Mouse (Mus musculus): Measurements from ENCODE around the gene Dvl1. TPM values are rescaled to one million over a fixed set of nuclear protein-coding genes. Genes with fewer than 3 reads are reported as not detected.
A peak's percentile ranks its signal among the peaks of the same experiment; 100 is the strongest.

Gene Dvl1
- total and polyA plus RNA-seq, 3 experiments, result 23.9 to 55.1 (median 25.8) TPM

DNA sequence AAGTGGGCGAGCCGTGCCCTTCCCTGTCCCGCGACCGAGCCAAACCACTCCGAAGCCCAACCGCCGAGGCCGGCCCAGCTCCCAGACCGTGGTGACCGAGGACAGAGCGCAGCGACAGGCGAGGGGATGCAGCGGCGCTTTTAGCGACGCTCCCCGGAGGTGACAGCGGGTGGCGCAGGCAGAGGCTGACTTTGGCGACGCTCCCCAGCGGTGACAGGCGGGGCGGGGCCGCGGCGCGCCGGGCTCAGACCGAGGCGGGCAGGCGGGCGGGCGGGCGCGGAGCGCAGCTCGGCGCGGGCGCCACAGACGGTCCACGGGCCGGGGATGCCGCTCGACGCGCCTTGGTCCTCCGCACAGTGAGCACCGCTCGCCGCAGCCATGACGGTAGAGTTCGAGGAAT, 44.8 kb downstream of the Dvl1 start:
- H3K4me1 ChIP-seq (ENCODE audit: control insufficient read depth in 1 of 2, insufficient read depth in 2 of 2), result peaks cover 28 to 55% of the 10 kb centered on the region in 2 experiments
- H3K9ac ChIP-seq (ENCODE audit: insufficient read depth, low read depth), result peak overlapping the region; percentile 81
- peaks cover 13% of the 10 kb centered on the region; the same call in 1 of the 2 replicates for H3K79me2 ChIP-seq (replicated peaks; ENCODE audit: control insufficient read depth, extremely low read depth, insufficient read depth, poor library complexity, severe bottlenecking)
- in situ Hi-C loops (cut with MboI; ENCODE audit: low pct_ligation_motif_present, low pct_unique_long_range_greater_than_20kb, low sequenced_read_pairs), result loop anchor here (5.0 kb wide), 1 partner anchor 50 kb away; the partner anchor contains the start of gene Ube2j2
- H3K4me2 ChIP-seq (ENCODE audit: insufficient read depth, low read depth, poor library complexity, severe bottlenecking), result peak overlapping the region; percentile 76; the same call in 1 of the 2 replicates
- H3K27me3 ChIP-seq (replicated peaks), result no peaks in the 10 kb centered on the region
- peak overlapping the region; percentile 71 to 98 (median 78) for H3K4me3 ChIP-seq (replicated peaks in 1 of 3; ENCODE audit: low read depth in 2 of 3, low read length in 2 of 3, poor library complexity in 1 of 3)
- peak; percentile 75 for DNase-seq (ENCODE audit: extremely low read depth)
- dilution Hi-C loops (cut with MboI; ENCODE audit: extremely low pct_ligation_motif_present, extremely low pct_unique_long_range_greater_than_20kb, low sequenced_read_pairs), result no loop called here
- no peak for TF ChIP-seq RCOR1 (conservative IDR thresholded peaks at IDR 0.05; ENCODE audit: low read depth, low read length)
- TF ChIP-seq ZNF384 (IDR thresholded peaks at IDR 0.05; ENCODE audit: low read depth, low read length), result no peak
- TF ChIP-seq IRF4 (IDR thresholded peaks at IDR 0.05; ENCODE audit: low read depth, low read length), result peak; percentile 11; the same call in 1 of the 2 replicates
- TF ChIP-seq SIN3A (IDR thresholded peaks at IDR 0.05; ENCODE audit: low read length), result peak; percentile 19; the same call in 1 of the 2 replicates
- no peak for TF ChIP-seq MYC (IDR thresholded peaks at IDR 0.05; ENCODE audit: low read depth, low read length)
- TF ChIP-seq BHLHE40 (IDR thresholded peaks at IDR 0.05; ENCODE audit: low read depth, low read length), result no peak
- TF ChIP-seq E2F4 (IDR thresholded peaks at IDR 0.05; ENCODE audit: insufficient replicate concordance, low read depth, low read length), result no peak
- TF ChIP-seq MAFK (IDR thresholded peaks at IDR 0.05; ENCODE audit: insufficient replicate concordance, low read length), result no peak
- TF ChIP-seq POLR2AphosphoS2 (IDR thresholded peaks at IDR 0.05; ENCODE audit: low read depth, low read length), result no peak
- no peak for TF ChIP-seq USF1 (IDR thresholded peaks at IDR 0.05; ENCODE audit: low read depth, low read length)
- no peak for TF ChIP-seq TBP (conservative IDR thresholded peaks at IDR 0.05; ENCODE audit: low read depth, low read length)
- no peak for TF ChIP-seq JUN (IDR thresholded peaks at IDR 0.05; ENCODE audit: insufficient read depth, low read depth, low read length)
- TF ChIP-seq SMC3 (IDR thresholded peaks at IDR 0.05; ENCODE audit: low read depth, low read length), result no peak
- no peak for TF ChIP-seq EP300 (IDR thresholded peaks at IDR 0.05; ENCODE audit: low read length)
- no peak; the same call in 1 of the 2 replicates for TF ChIP-seq MAZ (IDR thresholded peaks at IDR 0.05; ENCODE audit: low read depth, low read length)
- TF ChIP-seq UBTF (IDR thresholded peaks at IDR 0.05; ENCODE audit: low read depth, low read length), result peak; percentile 95
- no peak; the same call in 1 of the 2 replicates for TF ChIP-seq ELF1 (IDR thresholded peaks at IDR 0.05; ENCODE audit: low read depth, low read length)
- no peak; the same call in 1 of the 2 replicates for TF ChIP-seq NELFE (IDR thresholded peaks at IDR 0.05; ENCODE audit: low read depth, low read length)
- TF ChIP-seq CTCF (conservative IDR thresholded peaks at IDR 0.05 in 1 of 2, IDR thresholded peaks at IDR 0.05 in 1 of 2; ENCODE audit: low read depth in 2 of 2, low read length in 2 of 2), result peak in 1 of 2 experiments; percentile 13; a peak in 2 of 4 replicates
- TF ChIP-seq MAX (IDR thresholded peaks at IDR 0.05; ENCODE audit: low read length), result no peak
- TF ChIP-seq MXI1 (IDR thresholded peaks at IDR 0.05; ENCODE audit: low read depth, low read length), result no peak
- TF ChIP-seq HCFC1 (IDR thresholded peaks at IDR 0.05; ENCODE audit: low read depth, low read length), result no peak; the same call in 1 of the 2 replicates
- TF ChIP-seq ZC3H11A (IDR thresholded peaks at IDR 0.05; ENCODE audit: low read depth, low read length), result no peak
- peak; percentile 33; the same call in 1 of the 2 replicates for TF ChIP-seq POLR2A (IDR thresholded peaks at IDR 0.05; ENCODE audit: low read depth, low read length)
- TF ChIP-seq GABPA (IDR thresholded peaks at IDR 0.05; ENCODE audit: insufficient replicate concordance, low read depth, low read length), result no peak
- no peak for TF ChIP-seq CHD2 (IDR thresholded peaks at IDR 0.05; ENCODE audit: low read length)
- TF ChIP-seq NRF1 (IDR thresholded peaks at IDR 0.05; ENCODE audit: low read depth, low read length), result peak; percentile 40
- no peak for TF ChIP-seq CHD1 (IDR thresholded peaks at IDR 0.05; ENCODE audit: low read depth, low read length)
- TF ChIP-seq JUND (conservative IDR thresholded peaks at IDR 0.05; ENCODE audit: low read depth, low read length), result no peak
- TF ChIP-seq USF2 (conservative IDR thresholded peaks at IDR 0.05; ENCODE audit: low read depth, low read length), result no peak
- TF ChIP-seq TCF12 (IDR thresholded peaks at IDR 0.05; ENCODE audit: low read depth, low read length), result 0 out of 2 replicates have a peak, but pooled peaks have one; percentile 6
- TF ChIP-seq ETS1 (conservative IDR thresholded peaks at IDR 0.05; ENCODE audit: low read depth, low read length), result no peak
- TF ChIP-seq KAT2A (IDR thresholded peaks at IDR 0.05; ENCODE audit: insufficient replicate concordance, low read length), result no peak
- TF ChIP-seq ZMIZ1 (IDR thresholded peaks at IDR 0.05; ENCODE audit: low read depth, low read length), result no peak
- no peak for TF ChIP-seq MEF2A (IDR thresholded peaks at IDR 0.05; ENCODE audit: borderline replicate concordance, low read depth, low read length)
- no peak for TF ChIP-seq RAD21 (IDR thresholded peaks at IDR 0.05; ENCODE audit: low read depth, low read length)
- TF ChIP-seq ZKSCAN1 (IDR thresholded peaks at IDR 0.05; ENCODE audit: borderline replicate concordance, low read depth, low read length), result no peak
- H3K36me3 ChIP-seq (replicated peaks in 1 of 2; ENCODE audit: control insufficient read depth in 1 of 2, insufficient read depth in 1 of 2, low read length in 1 of 2), result peaks cover 28 to 50% of the 10 kb centered on the region in 2 experiments
- peaks cover 2% of the 10 kb centered on the region for H3K9me3 ChIP-seq (replicated peaks; ENCODE audit: low read length)
- H3K27ac ChIP-seq (ENCODE audit: insufficient read depth, low read depth), result peak overlapping the region; percentile 91

Data from CH12.LX (cell line).